11 mouse cellular contexts compared by ENCODE assay signal in genomic region chr9:34992201-34992600, GRCm38 (mm10).
DNase-seq lines count a peak whose midpoint lies in the region; TF ChIP-seq lines count a peak whose summit lies in the region.
"Had no signal": no experiment of that assay in that cellular context is flagged by ENCODE, and none has a peak within 500 bp of the region (broad histone marks: within the 10 kb centered on the region; RNA-seq: fewer than 3 reads in every experiment).

No protein-coding gene starts in this region.

- H3K79me2 ChIP-seq in heart, adult 2 months (replicated peaks; ENCODE audit: control insufficient read depth, insufficient read depth, low read length), result no peaks in the 10 kb centered on the region

- H3K36me3 ChIP-seq in heart, adult 2 months (ENCODE audit: control insufficient read depth, insufficient read depth, low read length), result no peaks in the 10 kb centered on the region; the same call in 1 of the 2 replicates
- H3K36me3 ChIP-seq in heart, embryonic 10.5 days, result no peaks in the 10 kb centered on the region
- H3K36me3 ChIP-seq: limb, embryonic 10.5 days had no signal

- TF ChIP-seq POLR2A in heart, adult 2 months (IDR thresholded peaks at IDR 0.05; ENCODE audit: insufficient read depth, low read depth, low read length), result no peak

- DNase-seq in heart, adult 2 months, result peak in 1 of 2 experiments; percentile 23
- no peak for DNase-seq in heart, embryonic 10.5 days (ENCODE audit: low spot score)
- DNase-seq in ES-CJ7 (ENCODE audit: low read depth, low spot score), result peak; percentile 36
- DNase-seq in kidney, postnatal 14 days, result peak; percentile 51
- no peak for DNase-seq in urinary bladder, postnatal 14 days (ENCODE audit: low spot score)
- DNase-seq in urinary bladder, postnatal 25 days (ENCODE audit: low spot score), result no peak
- no peak for DNase-seq in frontal cortex, postnatal 14 days (ENCODE audit: low spot score in 2 of 2)
- DNase-seq: thymus, adult 2 months had no signal

- intact Hi-C loops in heart, adult 2 months (cut with DNase I), result no loop called here

- no peak overlapping the region for H3K9ac ChIP-seq in heart, adult 2 months (ENCODE audit: low read depth, low read length)

- WGBS in heart, adult 2 months, result 40% methylated on average over 4 of the region's 4 CpGs
- 46% methylated on average over 4 of the region's 4 CpGs for WGBS in heart, embryonic 10.5 days

- no peak for TF ChIP-seq EP300 in heart, adult 2 months (IDR thresholded peaks at IDR 0.05; ENCODE audit: insufficient read depth, low read depth, low read length)

- H3K27me3 ChIP-seq in heart, adult 2 months (ENCODE audit: control insufficient read depth, insufficient read depth, low read length), result no peaks in the 10 kb centered on the region
- 0 out of 2 replicates have a peak, but pooled peaks cover 5% of the 10 kb centered on the region for H3K27me3 ChIP-seq in heart, embryonic 10.5 days (ENCODE audit: insufficient read depth, poor library complexity, severe bottlenecking)
- H3K27me3 ChIP-seq: CH12.LX had no signal

- TF ChIP-seq CTCF in heart, adult 2 months (IDR thresholded peaks at IDR 0.05), result no peak

- H3K9me3 ChIP-seq in heart, embryonic 10.5 days, result no peaks in the 10 kb centered on the region
- H3K9me3 ChIP-seq: limb, embryonic 10.5 days had no signal

- H3K4me3 ChIP-seq in heart, adult 2 months, result no peak overlapping the region
- H3K4me3 ChIP-seq in heart, embryonic 10.5 days, result no peak overlapping the region
- no peak overlapping the region for H3K4me3 ChIP-seq in brown adipose tissue, adult 24 weeks (ENCODE audit: insufficient read depth, low read depth, low read length)
- H3K4me3 ChIP-seq: limb, embryonic 10.5 days had no signal

- H3K27ac ChIP-seq in heart, adult 2 months, result peak overlapping the region; percentile 76
- no peak overlapping the region for H3K27ac ChIP-seq in heart, embryonic 10.5 days
- H3K27ac ChIP-seq in brown adipose tissue, adult 24 weeks (replicated peaks; ENCODE audit: low read depth, low read length), result peak overlapping the region; percentile 94
- H3K27ac ChIP-seq: limb, embryonic 10.5 days had no signal

- peaks cover 22% of the 10 kb centered on the region for H3K4me1 ChIP-seq in heart, adult 2 months (ENCODE audit: control insufficient read depth, insufficient read depth, low read length)
- H3K4me1 ChIP-seq in heart, embryonic 10.5 days, result peaks cover 7% of the 10 kb centered on the region; the same call in 1 of the 2 replicates
- H3K4me1 ChIP-seq in brown adipose tissue, adult 24 weeks (ENCODE audit: control insufficient read depth, insufficient read depth, insufficient read length, low read length), result peaks cover 23% of the 10 kb centered on the region

Comparison
In these comparisons a context has a peak if more than half of its experiments do, and no peak if none do; other contexts are left out.
1. DNase-seq: peak in ES-CJ7 (single experiment) and kidney, postnatal 14 days (single experiment); none in heart, embryonic 10.5 days (single experiment), urinary bladder, postnatal 14 days (single experiment), urinary bladder, postnatal 25 days (single experiment) and frontal cortex, postnatal 14 days (0 of 2).